Mouse (Mus musculus): ENCODE data around the gene Gm1110.

- no peak for TF ChIP-seq CTCF (IDR thresholded peaks at IDR 0.05; ENCODE audit: low read depth)
- TF ChIP-seq EP300 (IDR thresholded peaks at IDR 0.05; ENCODE audit: low read depth), result no peak
Observed at GRCm38 (mm10) chr9:26919778-26920177, 3.1 kb downstream of the Gm1110 start.
